Mouse (Mus musculus): ENCODE measurements around the gene Bcl2.

The Bcl2 gene

DNA sequence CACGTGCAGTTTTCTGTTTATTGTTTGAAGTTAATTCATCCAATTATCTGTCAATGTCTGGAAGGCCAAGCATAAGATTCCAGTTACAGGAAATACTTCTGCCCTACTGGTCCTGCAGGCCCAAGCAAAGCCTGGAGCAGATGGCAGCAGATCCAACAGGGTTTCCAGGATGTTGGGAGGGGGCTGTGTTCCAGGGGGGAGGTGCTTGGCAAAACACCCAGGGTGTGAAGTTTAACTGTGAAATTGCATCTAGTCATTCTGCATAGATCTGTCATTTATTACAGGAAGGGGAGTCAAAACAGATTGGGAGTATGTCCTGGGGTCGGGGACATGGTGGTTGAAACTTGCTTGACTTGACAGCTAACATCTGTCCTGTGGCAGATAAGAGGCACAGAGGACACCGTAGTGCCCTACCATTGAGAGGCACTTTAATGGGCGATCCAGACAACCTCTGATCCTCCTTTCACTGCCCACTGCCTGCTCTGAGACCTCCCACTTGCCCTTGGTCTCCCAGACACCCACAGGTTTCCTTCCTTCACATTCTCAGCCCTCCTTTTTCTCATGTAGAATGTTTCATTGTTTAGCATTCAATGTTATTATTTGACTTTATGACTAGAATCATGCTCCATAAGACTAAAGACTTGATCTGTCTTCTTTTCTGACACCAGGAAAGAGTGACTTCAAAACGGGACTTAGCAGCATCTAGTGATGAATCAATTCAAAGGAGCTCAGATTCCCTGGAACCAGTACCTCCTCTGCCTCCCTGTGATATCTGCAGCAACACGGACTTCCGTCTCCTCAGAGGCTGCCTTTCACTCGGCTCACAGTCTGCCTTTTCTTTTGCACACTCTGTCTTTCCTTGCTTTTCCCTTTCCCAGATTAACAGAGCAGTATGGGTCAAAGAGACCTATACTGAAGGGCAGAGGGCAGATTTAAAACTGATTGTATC lies 47.7 kb downstream of the Bcl2 start:
- no peak for DNase-seq (ENCODE audit: low read depth)

- no peak for DNase-seq (ENCODE audit: low read depth)
These were observed 49.1 kb downstream of the Bcl2 start for GRCm38 (mm10) chr1:106664978-106665377.

DNA sequence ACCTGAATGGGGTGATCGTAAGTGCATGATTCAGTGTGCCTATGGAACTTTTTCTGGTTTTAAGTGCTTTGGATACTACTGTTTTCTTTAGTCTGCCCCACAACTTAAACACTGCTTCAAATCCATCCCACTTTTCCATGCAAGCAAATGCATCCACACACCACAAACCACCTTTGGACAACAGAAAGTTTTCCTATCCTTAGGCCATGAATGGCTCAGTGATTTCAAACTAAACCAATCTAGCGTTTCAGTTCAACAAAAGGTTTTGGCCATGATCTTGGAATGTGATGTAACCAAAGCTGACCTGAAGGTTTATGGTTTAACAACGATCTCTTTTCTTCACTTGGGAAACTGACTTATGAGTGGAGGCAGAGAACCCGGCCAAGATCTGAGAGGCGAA lies 51.6 kb downstream of the Bcl2 start:
- DNase-seq (ENCODE audit: low read depth): no peak

- no peak for DNase-seq (ENCODE audit: low read depth)
These were observed 55.7 kb downstream of the Bcl2 start for GRCm38 (mm10) chr1:106658293-106658847.

DNA sequence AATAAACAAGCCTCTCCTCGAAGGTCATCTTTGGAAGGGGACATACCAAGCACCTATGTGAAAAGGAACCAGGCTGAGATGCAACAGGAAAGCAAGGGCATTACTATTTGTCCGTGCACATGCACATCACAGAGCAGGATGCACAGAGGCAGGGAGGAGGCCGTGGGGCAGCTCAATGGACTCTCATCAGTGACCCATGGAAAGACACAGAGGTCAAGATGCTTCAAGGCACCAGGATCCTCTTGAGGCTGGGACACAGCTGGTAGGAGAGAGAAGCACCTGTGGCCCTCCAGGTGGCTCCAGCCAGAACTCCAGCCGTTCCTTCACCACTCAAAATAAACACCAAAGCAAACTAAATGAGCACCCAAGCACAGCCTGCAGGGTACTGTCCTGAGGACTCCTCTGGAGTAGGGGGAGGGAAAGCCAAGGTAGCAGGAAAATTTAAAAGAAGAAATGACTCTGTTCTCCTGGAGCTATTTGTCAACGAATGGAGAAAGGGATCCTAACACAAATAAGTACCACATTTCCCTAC lies 57.8 kb downstream of the Bcl2 start:
- no peak for DNase-seq (ENCODE audit: low read depth)

- DNase-seq (ENCODE audit: low read depth): no peak
These were observed 59.8 kb downstream of the Bcl2 start for GRCm38 (mm10) chr1:106654254-106654653.

- DNase-seq (ENCODE audit: low read depth): no peak
These were observed 60.6 kb downstream of the Bcl2 start for GRCm38 (mm10) chr1:106653441-106653860.

GRCm38 (mm10) chr1:106651211-106651610 lies 62.9 kb downstream of the Bcl2 start:
- DNase-seq (ENCODE audit: low read depth): no peak

GRCm38 (mm10) chr1:106650427-106650826 lies 63.6 kb downstream of the Bcl2 start:
- no peak for DNase-seq (ENCODE audit: low read depth)

- DNase-seq (ENCODE audit: low read depth): peak; percentile 80
These were observed 66.7 kb downstream of the Bcl2 start for GRCm38 (mm10) chr1:106647336-106647735.

DNA sequence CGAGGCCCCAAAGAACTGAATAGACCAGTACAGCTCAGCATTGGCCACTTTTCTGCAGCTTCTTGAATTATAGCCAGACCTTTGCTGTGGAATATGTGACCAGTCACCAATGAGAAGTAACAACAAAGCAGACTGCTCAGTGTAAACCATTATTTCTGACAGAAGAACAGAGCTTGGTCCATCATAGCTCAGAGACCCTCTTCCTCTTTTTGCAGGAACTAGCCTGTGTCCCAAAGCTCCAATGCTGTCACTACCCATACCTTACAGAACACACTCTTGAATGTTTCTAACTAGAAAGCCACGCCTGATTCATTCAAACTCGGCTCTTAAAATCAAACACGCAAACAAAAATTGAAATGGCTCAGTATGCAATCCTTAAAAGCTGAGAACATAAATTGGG lies 69.5 kb downstream of the Bcl2 start:
- DNase-seq (ENCODE audit: low read depth): no peak

- no peak for DNase-seq (ENCODE audit: low read depth)
These were observed 70.5 kb downstream of the Bcl2 start for GRCm38 (mm10) chr1:106643527-106643926.

DNA sequence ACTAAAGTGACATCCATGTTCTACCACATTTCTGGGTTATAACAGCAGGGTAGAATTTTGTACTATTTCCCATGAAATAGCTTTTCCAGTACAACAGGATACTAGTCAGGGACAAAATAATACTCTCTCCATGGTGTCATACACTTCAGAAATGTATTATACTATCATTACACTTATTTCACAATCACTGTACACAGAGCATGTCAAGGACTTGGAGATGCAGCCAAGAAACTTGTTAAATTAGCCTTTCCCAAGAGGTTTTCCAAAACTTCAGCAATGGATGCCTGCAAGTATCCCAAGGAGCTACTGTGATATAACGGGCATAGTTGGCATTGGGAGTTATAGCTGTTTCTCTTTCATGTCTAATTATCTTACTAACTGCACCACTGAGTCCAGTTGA lies 73.5 kb downstream of the Bcl2 start:
- no peak for DNase-seq (ENCODE audit: low read depth)

DNA sequence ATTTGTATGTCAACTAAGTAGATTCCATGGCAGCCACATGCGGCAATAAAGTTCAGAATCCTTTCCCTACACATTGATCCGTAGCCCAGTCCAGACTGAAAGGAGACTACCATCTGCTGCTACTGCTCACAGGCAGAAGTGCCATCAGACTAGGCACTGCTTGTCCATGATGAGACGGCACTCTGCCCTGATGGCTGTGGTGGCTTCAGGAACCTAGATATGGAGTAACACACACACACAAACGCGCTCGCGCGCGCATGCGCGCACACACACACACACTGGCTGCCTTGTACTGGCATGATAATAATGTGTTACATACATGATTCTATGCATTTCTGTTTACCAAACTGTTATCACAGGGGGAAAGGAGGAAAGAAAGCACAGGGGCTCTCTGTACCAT lies 76.4 kb downstream of the Bcl2 start:
- DNase-seq (ENCODE audit: low read depth): no peak

DNA sequence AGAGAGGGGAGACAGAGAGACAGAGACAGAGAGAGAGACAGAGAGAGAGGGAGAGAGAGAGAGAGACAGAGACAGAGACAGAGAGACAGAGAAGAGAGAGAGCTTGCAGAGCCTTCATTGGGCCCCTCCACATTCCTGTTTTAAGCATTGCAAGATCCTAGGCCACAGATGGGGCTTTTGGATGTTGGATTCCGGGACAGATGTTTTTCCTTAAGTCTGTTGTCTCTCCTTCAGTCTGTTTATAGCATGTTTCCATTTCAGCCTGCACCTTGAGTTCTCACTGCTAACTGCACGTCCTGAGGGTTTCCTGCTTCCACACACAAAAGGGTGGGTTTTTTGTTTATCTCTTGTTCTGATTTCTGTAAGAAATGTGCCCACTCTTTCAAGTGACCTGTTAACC lies 77.4 kb downstream of the Bcl2 start:
- no peak for DNase-seq (ENCODE audit: low read depth)

GRCm38 (mm10) chr1:106633207-106633606 lies 80.9 kb downstream of the Bcl2 start:
- DNase-seq (ENCODE audit: low read depth): no peak

GRCm38 (mm10) chr1:106631869-106632463 lies 82.1 kb downstream of the Bcl2 start:
- DNase-seq (ENCODE audit: low read depth): no peak

DNA sequence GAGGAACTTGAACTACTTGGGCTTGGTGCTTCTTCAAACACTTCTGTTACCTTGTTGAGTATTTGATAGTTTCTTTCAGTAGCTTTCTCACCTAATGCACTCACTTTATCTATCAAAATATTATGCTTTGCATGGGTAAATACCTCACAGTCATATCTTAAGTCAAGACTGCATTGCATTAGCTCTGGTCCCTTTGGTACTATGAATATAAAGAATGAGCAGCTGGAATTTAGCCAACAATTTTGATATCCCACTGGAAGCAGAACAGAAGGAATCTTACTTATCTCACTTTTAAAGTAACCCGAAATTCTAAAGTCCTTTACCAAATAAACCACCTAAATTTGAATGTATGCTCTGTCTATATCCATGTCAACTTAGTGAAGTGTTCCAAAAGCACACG lies 83.1 kb downstream of the Bcl2 start:
- DNase-seq (ENCODE audit: low read depth): no peak

DNA sequence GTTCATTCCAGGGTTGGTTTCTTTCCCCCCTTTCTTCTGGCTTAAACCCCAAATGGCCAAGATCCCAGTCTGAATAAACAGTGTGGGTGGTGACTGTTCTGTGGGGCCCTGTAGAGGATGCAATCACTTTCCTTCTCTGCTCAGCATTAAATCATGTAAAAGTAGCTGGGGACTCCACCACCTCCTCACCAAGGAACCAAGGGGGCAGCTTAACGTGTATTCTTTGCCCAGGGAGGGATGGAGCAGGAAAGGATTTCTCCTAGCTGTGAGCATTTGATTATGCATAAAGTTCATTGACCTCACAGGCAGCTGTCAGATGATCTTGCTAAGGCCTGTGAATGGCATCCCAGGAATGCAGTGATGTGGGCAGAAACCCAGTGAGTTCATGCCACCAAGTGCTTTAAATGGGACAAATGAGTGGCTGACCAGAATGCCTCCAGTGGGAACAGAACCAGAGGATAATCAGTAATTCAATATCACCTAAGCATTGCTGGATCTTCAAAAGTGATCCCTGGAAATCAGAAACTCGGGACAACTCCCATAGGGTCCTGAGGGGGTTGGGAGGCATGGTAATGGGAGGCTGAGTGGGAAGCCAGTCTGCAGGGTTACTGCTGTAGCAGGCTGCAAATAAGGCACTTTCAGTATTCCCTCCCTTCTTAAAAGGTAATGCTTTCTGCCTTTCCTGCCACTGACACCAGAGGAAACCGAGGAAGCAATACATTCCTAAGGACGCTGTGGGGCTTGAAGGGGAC lies 84.0 kb downstream of the Bcl2 start:
- DNase-seq (ENCODE audit: low read depth): no peak

GRCm38 (mm10) chr1:106629470-106629830 lies 84.6 kb downstream of the Bcl2 start:
- no peak for DNase-seq (ENCODE audit: low read depth)

DNA sequence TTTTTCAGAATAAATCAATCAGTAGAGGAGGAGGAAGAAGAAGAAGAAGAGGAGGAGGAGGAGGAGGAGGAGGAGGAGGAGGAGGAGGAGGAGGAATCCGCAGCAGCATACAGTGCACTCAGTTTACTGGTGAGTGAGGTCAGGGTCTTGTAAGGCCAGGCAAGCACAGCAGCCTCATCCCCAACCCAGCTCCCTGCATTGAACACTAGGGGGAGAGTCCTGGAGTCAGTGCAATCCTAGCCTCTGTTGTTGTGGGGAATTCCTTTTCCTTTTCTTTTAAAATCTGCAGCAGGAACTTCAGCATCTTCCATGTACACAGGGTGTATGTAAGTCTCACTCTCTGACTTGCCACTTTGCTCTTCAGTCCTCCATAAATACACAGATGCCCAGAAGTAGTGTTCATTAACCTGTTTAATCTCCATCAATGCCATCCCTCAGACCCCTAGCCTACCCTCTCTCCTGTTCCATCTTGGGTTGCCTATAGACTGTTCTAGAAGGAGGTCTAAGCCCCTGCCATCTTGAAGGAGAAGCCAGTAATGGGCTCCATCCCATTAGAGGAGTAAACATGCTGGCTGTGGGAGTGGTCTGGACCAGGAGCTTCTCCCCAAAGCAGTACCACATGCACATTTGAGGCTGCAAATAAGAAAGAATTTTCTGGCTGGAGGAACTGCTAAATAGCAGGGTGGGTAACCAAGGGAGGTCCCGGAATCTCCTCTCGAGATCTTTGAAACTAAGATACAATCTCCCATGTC lies 85.2 kb downstream of the Bcl2 start:
- DNase-seq (ENCODE audit: low read depth): no peak

DNA sequence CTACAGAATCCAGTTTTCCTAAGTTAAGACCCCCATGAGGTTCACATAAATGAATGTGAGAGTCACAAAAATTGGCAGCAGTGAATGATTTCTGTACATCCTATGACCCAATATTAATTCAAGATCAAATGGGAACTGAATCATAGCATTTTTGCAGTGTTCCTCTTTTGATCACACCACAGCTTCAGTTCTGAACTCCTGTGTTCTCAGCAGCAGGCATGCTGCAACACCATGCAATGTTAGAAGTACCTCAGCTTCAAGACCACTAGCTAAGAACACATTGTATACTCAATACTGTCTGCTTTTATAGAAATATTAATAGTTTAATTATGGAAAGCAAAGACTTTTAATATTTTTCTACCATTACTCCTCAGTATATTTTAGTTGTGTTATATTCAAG lies 85.8 kb downstream of the Bcl2 start:
- DNase-seq (ENCODE audit: low read depth): no peak
